Mouse (Mus musculus): Measurements from ENCODE around the gene Bach1.

- TF ChIP-seq CEBPB (IDR thresholded peaks at IDR 0.05; ENCODE audit: insufficient read depth, poor library complexity, severe bottlenecking) (no peak), E2F4 (IDR thresholded peaks at IDR 0.05; ENCODE audit: insufficient read depth) (no peak), MAX (IDR thresholded peaks at IDR 0.05; ENCODE audit: low read depth) (no peak)
These were observed 39.3 kb downstream of the Bach1 start for GRCm38 (mm10) chr16:87737842-87738639.

Measured in myocyte (in vitro differentiated cells).